Mouse (Mus musculus) Muller cell, postnatal 12 days (primary cell): ENCODE data around the gene Pigu.
A peak's percentile ranks its signal among the peaks of the same experiment; 100 is the strongest.

Source experiments
- DNase-seq: peaks from one replicate; pipeline ENCODE4 v3.0.0-alpha.2; 2015; ENCODE audit errors: inconsistent ontology term

Pigu gene

GRCm38 (mm10) chr2:155236362-155236992 lies 120.8 kb downstream of the Pigu start, which contains the start of gene Dynlrb1:
Gene Dynlrb1 (plus strand): TSS chr2:155236533.
- peak; percentile 97 for DNase-seq

- DNase-seq, result no peak
Measured at GRCm38 (mm10) chr2:155235746-155236361, 121.4 kb downstream of the Pigu start.
